Mouse (Mus musculus) embryonic facial prominence, embryonic 12.5 days (tissue): ENCODE data around the gene Lrcol1. TPM values are rescaled to one million over a fixed set of nuclear protein-coding genes. Genes with fewer than 3 reads are reported as not detected.

Experiments
- ATAC-seq: fragments of 200-750 bp; cut with Nextera tagmentation; 2 replicates; pipeline ENCODE4 v1.8.0; 2017; ENCODE audit not compliant: insufficient number of reproducible peaks, insufficient read depth, low FRiP score, low TSS enrichment
- H3K27ac ChIP-seq: fragments of 300-500 bp; sonication (generic); 2 replicates; pipeline ENCODE4 v1.5.1; 2016; ENCODE audit warnings: mild to moderate bottlenecking
- H3K27me3 ChIP-seq: fragments of 300-500 bp; sonication (generic); 2 replicates; pipeline ENCODE4 v1.6.1; 2016; ENCODE audit warnings: mild to moderate bottlenecking, moderate library complexity
- H3K36me3 ChIP-seq: fragments of 300-500 bp; sonication (generic); 2 replicates; pipeline ENCODE4 v1.6.1; 2016; ENCODE audit warnings: mild to moderate bottlenecking
- H3K4me1 ChIP-seq: fragments of 300-500 bp; sonication (generic); 2 replicates; pipeline ENCODE4 v1.6.1; 2016
- H3K4me2 ChIP-seq: fragments of 300-500 bp; sonication (generic); replicated peaks from 2 replicates; pipeline ENCODE4 v1.6.1; 2016; ENCODE audit warnings: mild to moderate bottlenecking, moderate library complexity
- H3K4me3 ChIP-seq: fragments of 300-500 bp; sonication (generic); 2 replicates; pipeline ENCODE4 v1.5.1; 2016; ENCODE audit warnings: mild to moderate bottlenecking
- H3K9ac ChIP-seq: fragments of 300-500 bp; sonication (generic); 2 replicates; pipeline ENCODE4 v1.6.1; 2016; ENCODE audit warnings: mild to moderate bottlenecking, moderate library complexity
- H3K9me3 ChIP-seq: fragments of 300-500 bp; sonication (generic); 2 replicates; pipeline ENCODE4 v1.6.1; 2016; ENCODE audit warnings: mild to moderate bottlenecking, moderate library complexity
- WGBS: fragments of 180-500 bp; shearing (Covaris S2); methylation state at CpG from one replicate; pipeline ENCODE4 v1.1.7; 2016; 5-methylcytosine and 5-hydroxymethylcytosine counted together
- polyA plus RNA-seq: library from polyadenylated mRNA; unstranded; fragments of >200 nt; fragmentation: Nextera tagmentation; extraction: Ambion mirVana; gene quantifications from 2 replicates; pipeline ENCODE4 v1.2.1, GENCODE M21; 2016

Lrcol1 gene
- polyA plus RNA-seq, 1 experiment from 2014 or later = not detected

DNA sequence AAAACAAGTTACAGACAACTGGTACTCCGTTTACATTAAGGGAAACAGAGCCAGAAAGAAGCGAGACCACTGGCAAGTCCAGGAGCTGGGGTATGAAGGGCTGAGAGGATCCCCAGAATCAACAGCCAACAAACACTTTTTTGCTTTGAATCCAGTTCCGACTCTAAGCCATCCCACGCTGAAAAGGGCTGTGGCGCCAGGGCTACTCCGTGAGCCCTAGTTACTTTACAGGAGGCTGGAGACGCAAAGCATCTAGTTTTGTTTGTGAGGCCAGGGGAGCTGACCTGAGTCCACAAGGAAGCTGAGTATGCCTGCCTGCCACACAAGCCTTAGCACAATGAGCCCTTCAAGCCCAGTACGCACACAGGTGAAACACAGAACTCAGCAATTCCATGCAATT lies 42.8 kb downstream of the Lrcol1 start:
- H3K4me2 ChIP-seq = peak overlapping the region; percentile 61
- peak overlapping the region; percentile 61 for H3K9ac ChIP-seq
- no peaks in the 10 kb centered on the region for H3K9me3 ChIP-seq
- ATAC-seq = no peak
- no peak overlapping the region for H3K27ac ChIP-seq
- no peaks in the 10 kb centered on the region for H3K27me3 ChIP-seq
- H3K36me3 ChIP-seq = no peaks in the 10 kb centered on the region
- peak overlapping the region; percentile 73 for H3K4me3 ChIP-seq
- H3K4me1 ChIP-seq = peaks cover 25% of the 10 kb centered on the region
- 10% methylated on average over 8 of the region's 8 CpGs for WGBS

DNA sequence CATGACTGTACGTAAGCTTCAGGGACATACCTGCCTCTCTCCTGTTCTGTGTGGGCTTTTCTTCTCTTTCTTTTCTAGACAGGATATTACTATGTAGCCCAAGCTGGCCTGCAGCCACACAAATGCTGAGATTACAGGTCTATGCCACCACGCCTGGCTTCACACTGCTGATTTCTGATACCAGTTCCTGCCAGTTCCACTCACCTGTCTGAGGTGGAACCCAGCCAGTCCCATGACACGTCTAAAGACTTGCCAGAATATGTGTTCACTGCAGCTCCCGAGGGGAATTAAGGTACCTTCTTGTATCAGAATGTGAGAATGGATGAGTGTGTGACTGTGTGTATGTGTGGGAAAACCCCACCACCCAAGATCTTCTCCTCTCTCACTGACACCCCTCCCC lies 46.1 kb downstream of the Lrcol1 start:
- no peak for ATAC-seq
- no peak overlapping the region for H3K4me3 ChIP-seq
- no peak overlapping the region for H3K9ac ChIP-seq
- peaks cover 12% of the 10 kb centered on the region for H3K4me1 ChIP-seq
- H3K9me3 ChIP-seq = no peaks in the 10 kb centered on the region
- H3K27ac ChIP-seq = no peak overlapping the region
- no peaks in the 10 kb centered on the region for H3K36me3 ChIP-seq
- WGBS = 83% methylated on average over 4 of the region's 4 CpGs
- H3K27me3 ChIP-seq = no peaks in the 10 kb centered on the region
- H3K4me2 ChIP-seq = no peak overlapping the region

DNA sequence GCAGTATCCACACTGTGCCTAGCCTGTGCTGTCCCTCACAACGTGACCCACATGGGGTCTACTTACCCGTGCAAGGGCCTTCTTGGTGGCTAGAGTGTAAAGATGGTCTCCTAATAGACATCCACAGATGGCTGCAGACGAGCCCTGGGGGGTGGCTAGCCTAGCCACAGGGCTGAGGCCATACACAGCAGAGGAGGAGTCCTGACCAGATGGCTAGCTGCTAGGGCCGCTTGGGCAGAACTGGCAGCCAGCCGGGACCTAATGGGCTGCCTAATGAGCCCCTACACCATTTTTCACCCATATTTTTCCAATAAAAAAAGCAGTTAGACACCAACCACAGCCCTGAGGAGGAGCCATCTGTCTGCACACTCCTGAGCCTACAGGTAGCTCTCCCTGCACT lies 48.2 kb downstream of the Lrcol1 start:
- no peaks in the 10 kb centered on the region for H3K27me3 ChIP-seq
- H3K4me1 ChIP-seq = peaks cover under 1% of the 10 kb centered on the region
- ATAC-seq = no peak
- H3K9me3 ChIP-seq = no peaks in the 10 kb centered on the region
- no peak overlapping the region for H3K4me2 ChIP-seq
- no peak overlapping the region for H3K27ac ChIP-seq
- no peaks in the 10 kb centered on the region for H3K36me3 ChIP-seq
- 74% methylated on average over 5 of the region's 5 CpGs for WGBS
- no peak overlapping the region for H3K9ac ChIP-seq
- no peak overlapping the region for H3K4me3 ChIP-seq

DNA sequence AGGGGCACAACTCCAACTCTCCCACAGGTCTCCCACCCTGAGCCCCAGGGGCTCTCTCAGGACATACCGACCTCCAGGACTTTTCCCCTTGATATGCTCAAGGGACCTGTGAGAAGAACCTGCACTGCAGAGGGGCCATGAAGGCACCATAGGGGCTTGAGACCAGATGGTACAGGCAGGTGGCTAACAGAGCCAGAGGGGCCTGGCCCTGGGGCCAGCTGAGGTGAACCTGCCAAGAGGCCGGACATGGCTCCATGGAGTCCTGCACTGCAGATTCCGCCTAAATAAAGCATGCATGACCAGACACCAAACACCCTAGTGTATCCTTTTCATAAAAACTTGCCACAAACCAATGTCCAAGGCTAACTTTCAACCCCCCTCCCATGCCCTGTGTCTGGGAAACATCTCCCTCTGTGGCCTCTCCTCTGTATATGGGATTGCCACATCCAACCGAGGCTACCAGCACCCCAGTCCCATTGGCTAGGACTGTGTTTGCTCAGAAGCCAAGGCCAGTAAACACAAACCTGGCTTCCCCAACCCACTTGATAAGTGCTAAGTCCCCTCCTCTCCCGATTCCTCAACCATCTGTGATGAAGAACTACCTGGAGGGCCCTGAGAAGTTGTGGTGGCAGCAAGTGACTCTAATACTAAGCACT lies 50.6 kb downstream of the Lrcol1 start:
- H3K27me3 ChIP-seq = no peaks in the 10 kb centered on the region
- no peak overlapping the region for H3K9ac ChIP-seq
- H3K4me1 ChIP-seq = no peaks in the 10 kb centered on the region
- no peak overlapping the region for H3K4me3 ChIP-seq
- H3K9me3 ChIP-seq = no peaks in the 10 kb centered on the region
- H3K4me2 ChIP-seq = no peak overlapping the region
- WGBS = 87% methylated on average over 5 of the region's 5 CpGs
- ATAC-seq = no peak
- H3K27ac ChIP-seq = no peak overlapping the region
- no peaks in the 10 kb centered on the region for H3K36me3 ChIP-seq

DNA sequence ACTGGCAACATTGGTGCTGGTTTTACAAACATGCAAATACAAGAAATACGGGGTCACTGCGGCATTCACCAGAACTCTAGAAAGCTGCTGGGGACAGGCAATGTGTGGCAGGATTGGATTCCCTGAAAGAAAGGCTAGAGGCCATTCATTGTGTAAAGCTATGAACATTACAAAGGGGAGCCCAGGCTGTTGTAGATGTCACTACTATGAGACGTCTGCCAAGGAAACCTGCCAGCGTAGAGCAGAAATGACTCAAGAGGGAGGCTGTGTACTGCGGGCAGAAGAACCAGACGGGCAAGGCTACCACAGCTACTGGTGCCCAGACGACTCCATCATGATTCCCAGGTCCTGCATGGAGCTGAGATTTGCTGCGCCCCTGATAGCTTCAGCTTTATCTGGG lies 56.6 kb downstream of the Lrcol1 start:
- H3K27me3 ChIP-seq = no peaks in the 10 kb centered on the region
- ATAC-seq = no peak
- no peak overlapping the region for H3K9ac ChIP-seq
- no peak overlapping the region for H3K4me2 ChIP-seq
- H3K27ac ChIP-seq = no peak overlapping the region
- H3K9me3 ChIP-seq = no peaks in the 10 kb centered on the region
- H3K4me1 ChIP-seq = no peaks in the 10 kb centered on the region
- 88% methylated on average over 8 of the region's 8 CpGs for WGBS
- no peaks in the 10 kb centered on the region for H3K36me3 ChIP-seq
- H3K4me3 ChIP-seq = no peak overlapping the region

DNA sequence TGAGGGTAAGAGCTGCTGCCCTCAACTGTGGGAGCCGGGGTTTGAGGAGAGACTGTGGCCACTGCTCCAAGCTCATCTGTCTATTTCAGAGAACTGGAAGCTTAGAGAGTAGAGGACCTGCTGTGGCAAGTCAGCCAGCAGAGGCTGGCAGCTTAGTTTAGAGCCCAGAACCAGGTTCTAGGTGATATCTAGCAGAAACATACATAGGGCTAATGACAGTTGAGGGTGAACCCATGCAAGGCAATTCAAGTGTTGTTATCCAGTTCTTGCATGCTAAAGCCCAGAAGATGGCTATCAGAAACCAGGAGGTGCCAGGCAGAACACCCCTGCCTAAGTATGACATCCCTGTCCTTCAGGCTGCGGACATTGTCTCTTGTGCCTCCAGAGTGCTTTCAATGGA lies 58.0 kb downstream of the Lrcol1 start:
- no peaks in the 10 kb centered on the region for H3K4me1 ChIP-seq
- no peak overlapping the region for H3K4me3 ChIP-seq
- H3K36me3 ChIP-seq = no peaks in the 10 kb centered on the region
- H3K27ac ChIP-seq = no peak overlapping the region
- H3K9me3 ChIP-seq = no peaks in the 10 kb centered on the region
- H3K27me3 ChIP-seq = no peaks in the 10 kb centered on the region
- H3K4me2 ChIP-seq = no peak overlapping the region
- ATAC-seq = no peak
- H3K9ac ChIP-seq = no peak overlapping the region
- WGBS = 84% methylated on average over 2 of the region's 2 CpGs

DNA sequence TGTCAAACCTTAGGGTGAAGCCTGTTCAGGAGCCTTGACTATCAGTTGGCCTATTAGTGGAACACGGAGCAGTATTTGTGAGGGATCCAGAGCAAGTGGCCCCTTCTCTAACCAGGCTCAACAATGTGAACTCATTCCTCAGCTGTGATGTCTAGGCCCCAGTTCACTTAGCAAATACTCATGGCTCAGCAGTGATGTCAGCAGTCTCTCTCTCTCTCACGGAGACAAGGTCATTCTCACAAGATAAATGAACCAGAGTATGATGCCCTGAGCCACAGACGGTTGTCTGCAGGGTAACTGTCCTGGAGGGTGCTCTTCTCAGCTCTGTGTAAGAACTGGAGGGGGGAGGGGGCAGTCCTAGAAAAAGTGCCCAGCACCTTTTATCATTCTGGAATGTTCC lies 59.4 kb downstream of the Lrcol1 start:
- 72% methylated on average over 3 of the region's 3 CpGs for WGBS
- Histone ChIP-seq H3K36me3 (no peaks in the 10 kb centered on the region), H3K9me3 (no peaks in the 10 kb centered on the region), H3K9ac (no peak overlapping the region), H3K4me2 (no peak overlapping the region), H3K27me3 (no peaks in the 10 kb centered on the region), H3K4me1 (no peaks in the 10 kb centered on the region), H3K27ac (no peak overlapping the region), H3K4me3 (no peak overlapping the region)
- ATAC-seq = no peak

Other genes with a start within 250 kb of the Lrcol1 start
- gene Plcxd1, start 244.8 kb upstream of the Lrcol1 start, polyA plus RNA-seq = 1.4 and 1.7 TPM in 2 replicates
- gene Gtpbp6, start 236.5 kb upstream of the Lrcol1 start, polyA plus RNA-seq = 43.1 and 47.2 TPM in 2 replicates
- gene Zfp605, start 234.6 kb upstream of the Lrcol1 start, polyA plus RNA-seq = 7.0 and 7.5 TPM in 2 replicates
- gene Chfr, start 208.9 kb upstream of the Lrcol1 start, polyA plus RNA-seq = 39.5 and 42.0 TPM in 2 replicates
- 26.7 and 28.3 TPM in 2 replicates for gene Golga3, start 168.0 kb upstream of the Lrcol1 start, polyA plus RNA-seq
- gene Ankle2, start 113.7 kb upstream of the Lrcol1 start, polyA plus RNA-seq = 39.4 and 41.3 TPM in 2 replicates
- 80.7 TPM in 2 replicates for gene Pgam5, start 74.8 kb upstream of the Lrcol1 start, polyA plus RNA-seq
- 7.1 and 9.0 TPM in 2 replicates for gene Pxmp2, start 58.5 kb upstream of the Lrcol1 start, polyA plus RNA-seq
- 35.3 and 40.5 TPM in 2 replicates for gene Pole, start 58.4 kb upstream of the Lrcol1 start, polyA plus RNA-seq
- 2.3 TPM in 2 replicates for gene P2rx2, start 1.5 kb upstream of the Lrcol1 start, polyA plus RNA-seq
- 25.4 and 26.6 TPM in 2 replicates for gene Fbrsl1, start 103.8 kb downstream of the Lrcol1 start, polyA plus RNA-seq
- 0.99 and 1.6 TPM in 2 replicates for gene Galnt9, start 199.6 kb downstream of the Lrcol1 start, polyA plus RNA-seq